Mouse (Mus musculus): ENCODE results near the gene S1pr1. TPM values are rescaled to one million over a fixed set of nuclear protein-coding genes. Genes with fewer than 3 reads are reported as not detected.
A peak's percentile ranks its signal among the peaks of the same experiment; 100 is the strongest.

Gene S1pr1
- polyA plus RNA-seq, 1 experiment from 2014 or later, result 76.9 TPM

- Histone ChIP-seq H3K4me2 (peak overlapping the region; percentile 78), H3K27ac (replicated peaks) (peak overlapping the region; percentile 99), H3K36me3 (peaks cover 49% of the 10 kb centered on the region), H3K27me3 (replicated peaks) (no peaks in the 10 kb centered on the region), H3K9me3 (no peaks in the 10 kb centered on the region), H3K9ac (peak overlapping the region; percentile 96), H3K4me1 (peaks cover 56% of the 10 kb centered on the region), H3K4me3 (peak overlapping the region; percentile 78)
- WGBS, result 76% methylated on average over 27 of the region's 27 CpGs
- ATAC-seq (ENCODE audit: extremely low read depth, insufficient number of reproducible peaks, low FRiP score, low TSS enrichment), result no peak
Measured at GRCm38 (mm10) chr3:115711924-115712807, 2.7 kb downstream of the S1pr1 start.

GRCm38 (mm10) chr3:115711393-115711792, 3.5 kb downstream of the S1pr1 start:
- Histone ChIP-seq H3K27me3 (replicated peaks) (no peaks in the 10 kb centered on the region), H3K9me3 (no peaks in the 10 kb centered on the region), H3K4me1 (peaks cover 48% of the 10 kb centered on the region), H3K27ac (replicated peaks) (peak overlapping the region; percentile 99), H3K4me2 (peak overlapping the region; percentile 78), H3K9ac (peak overlapping the region; percentile 96), H3K4me3 (peak overlapping the region; percentile 78), H3K36me3 (peaks cover 54% of the 10 kb centered on the region)
- 58% methylated on average over 3 of the region's 3 CpGs for WGBS
- no peak for ATAC-seq (ENCODE audit: extremely low read depth, insufficient number of reproducible peaks, low FRiP score, low TSS enrichment)

GRCm38 (mm10) chr3:115710051-115710450, 4.8 kb downstream of the S1pr1 start:
- Histone ChIP-seq H3K36me3 (peaks cover 66% of the 10 kb centered on the region), H3K27me3 (replicated peaks) (no peaks in the 10 kb centered on the region), H3K27ac (replicated peaks) (peak overlapping the region; percentile 71; the same call in 1 of the 2 replicates), H3K4me2 (peak overlapping the region; percentile 48), H3K9ac (0 out of 2 replicates have a peak overlapping the region, but pooled peaks have one; percentile 33), H3K9me3 (no peaks in the 10 kb centered on the region), H3K4me3 (peak overlapping the region; percentile 9; the same call in 1 of the 2 replicates), H3K4me1 (peaks cover 41% of the 10 kb centered on the region)
- WGBS, result 71% methylated on average over 2 of the region's 2 CpGs
- ATAC-seq (ENCODE audit: extremely low read depth, insufficient number of reproducible peaks, low FRiP score, low TSS enrichment), result no peak

GRCm38 (mm10) chr3:115709118-115709574, 5.7 kb downstream of the S1pr1 start:
- H3K9ac ChIP-seq, result 0 out of 2 replicates have a peak overlapping the region, but pooled peaks have one; percentile 33
- WGBS, result 55% methylated on average over 6 of the region's 6 CpGs
- peaks cover 46% of the 10 kb centered on the region for H3K4me1 ChIP-seq
- peaks cover 75% of the 10 kb centered on the region for H3K36me3 ChIP-seq
- H3K27ac ChIP-seq (replicated peaks), result peak overlapping the region; percentile 73
- no peaks in the 10 kb centered on the region for H3K9me3 ChIP-seq
- H3K4me2 ChIP-seq, result peak overlapping the region; percentile 48
- H3K4me3 ChIP-seq, result no peak overlapping the region
- peak; percentile 38; the same call in 1 of the 2 replicates for ATAC-seq (ENCODE audit: extremely low read depth, insufficient number of reproducible peaks, low FRiP score, low TSS enrichment)
- no peaks in the 10 kb centered on the region for H3K27me3 ChIP-seq (replicated peaks)

GRCm38 (mm10) chr3:115706736-115707135, 8.1 kb downstream of the S1pr1 start:
- H3K4me3 ChIP-seq, result no peak overlapping the region
- peaks cover 79% of the 10 kb centered on the region for H3K36me3 ChIP-seq
- no peaks in the 10 kb centered on the region for H3K27me3 ChIP-seq (replicated peaks)
- H3K4me1 ChIP-seq, result peaks cover 36% of the 10 kb centered on the region
- H3K27ac ChIP-seq (replicated peaks), result no peak overlapping the region
- WGBS, result 90% methylated on average over 2 of the region's 2 CpGs
- no peak for ATAC-seq (ENCODE audit: extremely low read depth, insufficient number of reproducible peaks, low FRiP score, low TSS enrichment)
- H3K4me2 ChIP-seq, result no peak overlapping the region
- no peaks in the 10 kb centered on the region for H3K9me3 ChIP-seq
- H3K9ac ChIP-seq, result no peak overlapping the region

GRCm38 (mm10) chr3:115704254-115704908, 10.5 kb downstream of the S1pr1 start:
- Histone ChIP-seq H3K4me2 (no peak overlapping the region), H3K36me3 (peaks cover 62% of the 10 kb centered on the region), H3K4me3 (no peak overlapping the region), H3K27ac (replicated peaks) (no peak overlapping the region), H3K9me3 (no peaks in the 10 kb centered on the region), H3K27me3 (replicated peaks) (no peaks in the 10 kb centered on the region), H3K9ac (no peak overlapping the region), H3K4me1 (peaks cover 16% of the 10 kb centered on the region)
- WGBS, result 66% methylated on average over 9 of the region's 9 CpGs
- ATAC-seq (ENCODE audit: extremely low read depth, insufficient number of reproducible peaks, low FRiP score, low TSS enrichment), result no peak

GRCm38 (mm10) chr3:115703720-115704119, 11.2 kb downstream of the S1pr1 start:
- Histone ChIP-seq H3K36me3 (peaks cover 55% of the 10 kb centered on the region), H3K27me3 (replicated peaks) (no peaks in the 10 kb centered on the region), H3K9ac (no peak overlapping the region), H3K4me1 (peaks cover 12% of the 10 kb centered on the region), H3K9me3 (no peaks in the 10 kb centered on the region), H3K4me3 (no peak overlapping the region), H3K27ac (replicated peaks) (no peak overlapping the region), H3K4me2 (no peak overlapping the region)
- WGBS, result 96% methylated on average over 8 of the region's 8 CpGs
- ATAC-seq (ENCODE audit: extremely low read depth, insufficient number of reproducible peaks, low FRiP score, low TSS enrichment), result no peak

- Histone ChIP-seq H3K4me3 (no peak overlapping the region), H3K36me3 (peaks cover 42% of the 10 kb centered on the region), H3K4me2 (no peak overlapping the region), H3K27ac (replicated peaks) (no peak overlapping the region), H3K9ac (no peak overlapping the region), H3K27me3 (replicated peaks) (no peaks in the 10 kb centered on the region), H3K4me1 (peaks cover 8% of the 10 kb centered on the region; the same call in 1 of the 2 replicates), H3K9me3 (no peaks in the 10 kb centered on the region)
- no peak for ATAC-seq (ENCODE audit: extremely low read depth, insufficient number of reproducible peaks, low FRiP score, low TSS enrichment)
- WGBS, result 40% methylated on average over 2 of the region's 2 CpGs
Measured at GRCm38 (mm10) chr3:115702089-115702488, 12.8 kb downstream of the S1pr1 start.

GRCm38 (mm10) chr3:115695194-115695891, 19.5 kb downstream of the S1pr1 start:
- H3K4me3 ChIP-seq, result no peak overlapping the region
- no peaks in the 10 kb centered on the region for H3K9me3 ChIP-seq
- WGBS, result 78% methylated on average over 8 of the region's 8 CpGs
- no peak for ATAC-seq (ENCODE audit: extremely low read depth, insufficient number of reproducible peaks, low FRiP score, low TSS enrichment)
- peaks cover 6% of the 10 kb centered on the region; the same call in 1 of the 2 replicates for H3K36me3 ChIP-seq
- no peak overlapping the region for H3K27ac ChIP-seq (replicated peaks)
- H3K9ac ChIP-seq, result no peak overlapping the region
- H3K27me3 ChIP-seq (replicated peaks), result no peaks in the 10 kb centered on the region
- H3K4me1 ChIP-seq, result 0 out of 2 replicates have a peak, but pooled peaks cover 7% of the 10 kb centered on the region
- no peak overlapping the region for H3K4me2 ChIP-seq

- Histone ChIP-seq H3K4me3 (no peak overlapping the region), H3K27ac (replicated peaks) (no peak overlapping the region), H3K4me1 (0 out of 2 replicates have a peak, but pooled peaks cover 14% of the 10 kb centered on the region), H3K36me3 (peaks cover 6% of the 10 kb centered on the region; the same call in 1 of the 2 replicates), H3K4me2 (no peak overlapping the region), H3K27me3 (replicated peaks) (no peaks in the 10 kb centered on the region), H3K9ac (no peak overlapping the region), H3K9me3 (no peaks in the 10 kb centered on the region)
- ATAC-seq (ENCODE audit: extremely low read depth, insufficient number of reproducible peaks, low FRiP score, low TSS enrichment), result no peak
- 85% methylated on average over 5 of the region's 5 CpGs for WGBS
Measured at GRCm38 (mm10) chr3:115694168-115694567, 20.7 kb downstream of the S1pr1 start.
